Mouse (Mus musculus): Measurements from ENCODE around the gene Bcl2l15. TPM values are rescaled to one million over a fixed set of nuclear protein-coding genes. Genes with fewer than 3 reads are reported as not detected.

Gene Bcl2l15
- polyA plus RNA-seq, 1 experiment: not detected

DNA sequence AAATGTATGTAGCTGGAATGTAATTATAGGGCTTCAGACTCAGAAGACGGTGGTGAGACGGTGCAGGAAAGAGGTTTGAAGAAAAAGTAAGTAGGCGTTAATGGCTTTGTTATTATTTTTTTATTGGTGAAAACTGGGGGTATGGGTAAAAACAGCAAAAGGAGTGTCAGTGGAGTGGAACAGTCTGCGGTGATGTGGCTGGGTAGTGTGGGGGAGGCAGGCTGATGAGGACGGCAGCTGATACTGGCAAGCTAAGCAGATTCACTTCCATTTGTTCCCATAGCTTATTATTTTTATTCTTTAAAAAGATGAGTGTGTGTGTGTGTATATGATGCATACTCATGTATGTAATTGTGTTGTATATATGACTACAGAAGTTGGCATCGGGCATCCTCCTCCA is 19.1 kb downstream of the Bcl2l15 start:
- Histone ChIP-seq H3K4me1 (peaks cover 40% of the 10 kb centered on the region), H3K36me3 (replicated peaks; ENCODE audit: low read length) (peaks cover 2% of the 10 kb centered on the region), H3K4me3 (replicated peaks) (no peak overlapping the region), H3K27me3 (replicated peaks) (no peaks in the 10 kb centered on the region), H3K9me3 (no peaks in the 10 kb centered on the region)
- TF ChIP-seq FLI1 (IDR thresholded peaks at IDR 0.05; ENCODE audit: low read length) (no peak), GATA1 (IDR thresholded peaks at IDR 0.05; ENCODE audit: borderline replicate concordance, low read length) (no peak)

DNA sequence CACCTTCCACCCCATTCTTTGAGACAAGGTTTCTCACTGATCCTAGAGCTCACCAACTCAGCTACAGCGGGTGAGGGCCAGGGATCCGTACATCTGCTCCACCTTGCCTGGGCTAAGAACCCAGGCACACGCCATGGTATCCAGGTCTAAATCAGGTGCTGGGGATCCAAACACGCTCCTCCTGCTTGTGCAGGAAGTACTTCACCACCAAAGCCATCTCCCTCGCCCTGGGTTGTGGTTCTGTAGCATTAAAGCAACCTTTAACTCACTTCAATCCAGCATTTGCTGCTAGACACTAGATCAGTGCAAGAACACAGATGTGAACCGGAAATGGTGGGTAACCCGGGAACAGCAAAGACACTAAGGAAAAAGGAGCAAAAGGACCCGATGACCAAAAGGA is 19.5 kb downstream of the Bcl2l15 start:
- no peak overlapping the region for H3K4me3 ChIP-seq (replicated peaks)
- no peaks in the 10 kb centered on the region for H3K9me3 ChIP-seq
- no peaks in the 10 kb centered on the region for H3K27me3 ChIP-seq (replicated peaks)
- H3K4me1 ChIP-seq: peaks cover 40% of the 10 kb centered on the region
- no peaks in the 10 kb centered on the region for H3K36me3 ChIP-seq (replicated peaks; ENCODE audit: low read length)
- TF ChIP-seq FLI1 (IDR thresholded peaks at IDR 0.05; ENCODE audit: low read length) (no peak), GATA1 (IDR thresholded peaks at IDR 0.05; ENCODE audit: borderline replicate concordance, low read length) (no peak)

DNA sequence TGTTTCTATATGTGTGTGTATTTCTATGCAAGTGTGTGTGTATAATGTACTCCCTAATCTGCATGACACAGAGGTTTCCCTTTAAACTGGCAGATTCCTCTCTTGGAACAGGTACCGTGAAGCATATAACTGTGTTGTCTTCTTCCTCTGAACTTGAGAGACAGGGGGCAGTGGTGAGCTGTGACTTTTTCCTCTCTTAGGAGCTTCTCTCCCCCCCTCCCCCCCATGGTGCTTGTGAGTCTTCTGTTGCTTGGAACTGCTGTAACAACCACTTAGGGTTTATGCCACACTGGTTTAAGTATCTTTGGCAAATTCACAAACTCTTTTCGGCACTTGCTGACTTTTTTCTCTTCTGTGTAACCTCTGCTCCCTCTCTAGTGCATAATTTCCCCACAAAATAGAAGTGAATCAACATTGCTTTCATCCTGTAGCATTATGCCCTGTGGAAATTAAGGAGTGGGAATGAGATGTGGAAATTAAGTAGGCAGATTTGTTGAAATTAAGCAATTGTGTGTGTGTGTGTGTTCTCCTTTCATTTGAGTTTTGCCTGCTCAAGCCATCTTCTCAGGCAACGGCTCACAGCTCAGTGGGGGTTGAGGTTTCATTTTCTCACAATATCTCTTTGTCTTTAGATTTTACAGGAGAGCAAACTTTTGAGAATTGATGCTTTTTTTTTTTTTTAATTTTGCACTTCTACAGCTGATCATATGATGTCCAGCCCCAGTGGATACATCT is 20.3 kb downstream of the Bcl2l15 start:
- H3K9me3 ChIP-seq: no peaks in the 10 kb centered on the region
- no peaks in the 10 kb centered on the region for H3K27me3 ChIP-seq (replicated peaks)
- TF ChIP-seq GATA1 (IDR thresholded peaks at IDR 0.05; ENCODE audit: borderline replicate concordance, low read length) (no peak), FLI1 (IDR thresholded peaks at IDR 0.05; ENCODE audit: low read length) (no peak)
- peaks cover 46% of the 10 kb centered on the region for H3K4me1 ChIP-seq
- peak overlapping the region; percentile 4 for H3K4me3 ChIP-seq (replicated peaks)
- H3K36me3 ChIP-seq (replicated peaks; ENCODE audit: low read length): no peaks in the 10 kb centered on the region

DNA sequence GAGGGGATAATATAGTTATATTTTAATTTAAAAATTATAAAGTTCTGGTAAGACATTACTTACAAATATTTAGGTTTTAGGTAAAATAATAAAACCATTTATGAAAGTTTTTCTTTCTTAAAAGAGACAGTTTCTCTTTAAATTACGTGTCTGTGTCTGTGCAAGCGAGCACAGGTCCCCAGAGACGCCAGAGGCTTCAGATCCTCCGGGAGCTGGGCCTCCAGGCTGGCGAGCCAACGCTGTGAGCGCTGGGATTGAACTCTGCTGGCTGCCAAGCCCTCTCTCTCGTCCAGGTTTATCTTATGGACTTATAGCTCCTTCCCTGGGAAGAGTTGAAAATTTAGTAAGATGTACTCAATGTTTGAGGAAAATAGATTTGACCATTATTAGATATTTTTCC is 21.4 kb downstream of the Bcl2l15 start:
- TF ChIP-seq FLI1 (IDR thresholded peaks at IDR 0.05; ENCODE audit: low read length): no peak
- TF ChIP-seq GATA1 (IDR thresholded peaks at IDR 0.05; ENCODE audit: borderline replicate concordance, low read length): no peak
- Histone ChIP-seq H3K4me1 (peaks cover 55% of the 10 kb centered on the region), H3K27me3 (replicated peaks) (no peaks in the 10 kb centered on the region)

DNA sequence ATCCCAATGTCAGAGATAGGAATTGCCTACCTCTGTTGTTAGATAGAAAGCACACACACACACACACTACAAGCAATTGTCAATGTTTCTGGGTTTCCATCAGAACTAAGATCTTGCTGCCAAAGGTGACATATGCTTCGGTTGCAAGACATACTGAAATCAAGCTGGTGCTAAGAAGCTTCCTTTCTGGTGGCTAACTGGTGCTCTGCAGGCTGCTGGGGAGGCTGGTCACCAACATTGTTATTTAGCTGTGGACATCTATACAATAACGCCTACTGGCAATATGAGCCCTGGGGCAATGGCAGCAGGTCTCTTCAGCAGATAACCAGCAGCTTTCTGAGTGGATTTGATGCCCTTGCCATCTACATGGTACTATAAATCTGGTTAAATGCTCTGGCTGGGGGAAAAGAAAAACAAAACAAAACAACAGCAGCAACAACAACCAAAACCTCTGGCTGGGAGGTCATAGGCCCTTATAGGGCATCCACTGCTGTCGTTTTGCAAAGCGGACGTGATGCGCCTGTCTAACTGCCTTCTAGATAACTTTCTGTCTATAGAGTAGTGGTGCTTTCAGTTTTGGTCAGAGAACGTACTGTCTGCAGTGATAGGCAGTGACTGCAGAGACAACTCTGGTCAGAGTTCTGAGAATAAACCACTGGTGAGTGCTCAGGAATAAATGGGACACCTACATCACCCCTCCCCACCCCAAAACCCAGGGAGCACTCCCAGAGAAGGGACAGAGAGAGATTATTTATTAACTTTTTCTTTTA is 24.8 kb downstream of the Bcl2l15 start:
- Histone ChIP-seq H3K4me1 (peaks cover 73% of the 10 kb centered on the region), H3K4me3 (replicated peaks) (no peak overlapping the region), H3K9me3 (no peaks in the 10 kb centered on the region), H3K36me3 (replicated peaks; ENCODE audit: low read length) (no peaks in the 10 kb centered on the region), H3K27me3 (replicated peaks) (no peaks in the 10 kb centered on the region)
- TF ChIP-seq GATA1 (IDR thresholded peaks at IDR 0.05; ENCODE audit: borderline replicate concordance, low read length) (no peak), FLI1 (IDR thresholded peaks at IDR 0.05; ENCODE audit: low read length) (no peak)

More for the DNA sequence above, 21.4 kb downstream of the Bcl2l15 start:
- H3K4me3 ChIP-seq (replicated peaks): no peak overlapping the region
- no peaks in the 10 kb centered on the region for H3K9me3 ChIP-seq
- no peaks in the 10 kb centered on the region for H3K36me3 ChIP-seq (replicated peaks; ENCODE audit: low read length)

DNA sequence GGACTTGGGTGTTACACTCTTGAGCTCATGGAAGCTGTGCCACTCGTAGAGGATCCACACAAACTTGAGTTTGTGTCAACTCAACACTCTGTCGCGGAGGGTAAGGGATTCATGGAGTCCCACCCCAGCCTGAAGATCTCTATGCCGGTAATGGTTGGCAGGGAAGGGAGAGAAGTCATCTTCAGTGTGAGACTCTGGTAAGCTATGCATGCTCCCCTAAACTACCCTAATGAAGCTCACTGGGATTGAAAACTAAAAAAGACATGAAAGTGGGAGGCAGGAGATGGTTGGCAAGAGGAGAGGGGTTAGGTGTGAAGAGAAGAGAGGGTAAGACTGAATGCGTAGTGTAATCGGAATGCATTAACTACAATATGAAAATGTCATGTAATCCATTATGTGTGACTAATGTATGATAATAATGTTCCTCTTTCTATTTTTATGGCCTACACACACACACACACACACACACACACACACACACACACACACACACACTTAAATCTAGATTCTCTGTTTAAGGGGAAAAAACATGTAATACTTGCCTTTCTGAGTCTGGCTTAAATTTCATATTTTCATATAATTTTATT is 25.7 kb downstream of the Bcl2l15 start:
- Histone ChIP-seq H3K36me3 (replicated peaks; ENCODE audit: low read length) (peaks cover under 1% of the 10 kb centered on the region), H3K27me3 (replicated peaks) (no peaks in the 10 kb centered on the region), H3K4me3 (replicated peaks) (no peak overlapping the region), H3K9me3 (no peaks in the 10 kb centered on the region), H3K4me1 (peaks cover 72% of the 10 kb centered on the region)
- TF ChIP-seq FLI1 (IDR thresholded peaks at IDR 0.05; ENCODE audit: low read length) (no peak), GATA1 (IDR thresholded peaks at IDR 0.05; ENCODE audit: borderline replicate concordance, low read length) (no peak)

DNA sequence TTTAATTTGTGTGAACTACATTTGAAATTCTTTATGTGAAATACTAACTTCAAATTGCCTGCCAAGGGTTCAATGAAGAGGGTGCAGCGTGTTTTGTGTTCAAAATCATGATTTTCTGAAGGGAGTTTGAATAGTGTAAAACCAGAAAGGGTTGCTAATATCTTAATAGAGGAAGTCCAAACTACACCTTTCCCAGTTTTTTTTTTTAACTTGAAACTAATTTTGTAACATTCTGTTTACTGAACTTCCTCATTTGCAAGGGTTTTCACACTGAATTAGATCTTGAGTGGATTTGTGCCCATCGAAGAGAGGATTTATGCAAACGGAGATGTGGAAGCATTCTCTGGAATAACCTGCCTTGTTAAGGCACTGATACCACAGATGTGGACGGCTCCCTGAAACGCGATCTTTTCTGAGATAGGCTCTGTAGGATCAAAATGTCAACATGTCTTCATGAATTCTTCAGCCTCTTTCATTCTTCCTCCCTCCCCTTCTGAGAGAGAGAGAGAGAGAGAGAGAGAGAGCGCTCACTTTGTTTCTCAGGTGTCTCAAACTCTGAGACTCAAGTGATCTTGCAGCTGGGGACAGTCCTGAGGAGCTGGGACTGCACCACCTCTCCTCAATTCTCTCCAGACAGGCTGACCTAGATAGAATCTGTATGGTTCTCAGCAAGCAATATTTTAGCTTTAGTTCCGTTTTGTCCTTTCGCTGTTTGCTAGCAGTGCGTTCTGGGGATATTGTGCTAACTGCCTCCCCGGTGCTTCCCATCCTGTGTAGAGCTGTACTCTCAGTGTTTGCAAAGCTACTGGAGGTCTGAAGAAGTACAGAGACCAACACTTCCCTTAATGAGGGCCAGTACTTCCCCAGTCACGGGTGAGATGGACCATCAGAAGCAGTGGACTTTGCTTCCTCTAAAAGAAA is 26.7 kb downstream of the Bcl2l15 start, which contains the start of gene Ptpn22:
Gene Ptpn22, plus strand, starts transcription at position 915 of the 921 bp plus-strand sequence.
- Histone ChIP-seq H3K4me3 (replicated peaks) (peak within 1 kb of the TSS; percentile 90), H3K9me3 (no peaks in the 10 kb centered on the region), H3K27me3 (replicated peaks) (no peaks in the 10 kb centered on the region), H3K4me1 (peaks cover 73% of the 10 kb centered on the region), H3K36me3 (replicated peaks; ENCODE audit: low read length) (peaks cover 6% of the 10 kb centered on the region)
- TF ChIP-seq FLI1 (IDR thresholded peaks at IDR 0.05; ENCODE audit: low read length): no peak
- TF ChIP-seq GATA1 (IDR thresholded peaks at IDR 0.05; ENCODE audit: borderline replicate concordance, low read length): no peak

DNA sequence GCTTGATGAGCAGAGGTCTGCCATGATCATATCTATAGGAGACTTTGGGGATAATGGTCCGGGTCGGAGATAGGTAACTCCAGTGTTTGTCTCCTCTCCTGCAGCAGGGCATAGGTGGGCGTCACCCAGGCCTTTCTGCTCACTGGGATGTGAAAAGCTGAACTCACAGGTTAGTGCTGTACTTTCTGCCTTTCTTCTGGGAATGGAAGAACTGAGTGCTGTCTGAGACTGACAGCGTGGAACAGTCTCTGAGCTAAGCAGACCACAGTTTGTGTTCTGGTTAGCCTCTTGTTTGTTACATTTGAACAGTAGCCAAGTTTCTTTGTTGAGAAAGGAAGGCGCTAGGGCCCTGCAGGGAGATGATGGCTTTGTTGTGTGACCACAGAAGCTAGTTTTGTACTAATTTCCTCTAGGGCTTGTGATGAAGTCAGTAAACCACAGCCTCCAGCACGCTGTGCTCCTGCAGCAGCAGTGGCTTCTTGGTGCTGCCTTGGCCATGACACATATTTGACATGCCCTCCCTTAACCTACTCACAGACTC is 27.5 kb downstream of the Bcl2l15 start:
- Histone ChIP-seq H3K4me1 (peaks cover 75% of the 10 kb centered on the region), H3K36me3 (replicated peaks; ENCODE audit: low read length) (peaks cover 7% of the 10 kb centered on the region), H3K4me3 (replicated peaks) (peak overlapping the region; percentile 90), H3K27me3 (replicated peaks) (no peaks in the 10 kb centered on the region), H3K9me3 (no peaks in the 10 kb centered on the region)
- no peak for TF ChIP-seq FLI1 (IDR thresholded peaks at IDR 0.05; ENCODE audit: low read length)
- TF ChIP-seq GATA1 (IDR thresholded peaks at IDR 0.05; ENCODE audit: borderline replicate concordance, low read length): no peak

DNA sequence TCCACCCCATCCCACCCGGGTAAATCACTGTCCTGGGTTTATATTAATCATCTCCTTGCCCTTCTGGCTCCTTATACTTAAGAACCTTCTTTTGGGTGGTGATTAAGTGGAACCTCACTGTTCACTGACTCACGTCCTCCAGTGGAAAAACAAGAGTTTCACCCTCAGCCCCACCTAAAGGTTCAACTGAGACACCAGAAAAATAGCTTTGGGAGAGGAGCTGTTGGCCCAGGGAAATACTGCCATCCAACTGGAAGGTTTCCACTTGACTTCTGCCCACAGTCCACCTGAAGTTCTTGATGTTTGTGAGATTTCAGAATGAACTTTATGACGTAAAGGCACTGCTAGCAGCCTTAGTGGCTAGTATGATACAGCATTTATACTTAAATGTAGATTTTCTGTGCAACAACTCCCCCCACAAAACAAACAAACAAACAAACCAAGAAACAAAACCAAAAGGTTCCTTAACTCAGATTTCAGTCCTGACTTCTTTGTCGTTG is 30.4 kb downstream of the Bcl2l15 start:
- Histone ChIP-seq H3K9me3 (no peaks in the 10 kb centered on the region), H3K36me3 (replicated peaks; ENCODE audit: low read length) (peaks cover 20% of the 10 kb centered on the region), H3K27me3 (replicated peaks) (no peaks in the 10 kb centered on the region), H3K4me3 (replicated peaks) (no peak overlapping the region), H3K4me1 (peaks cover 68% of the 10 kb centered on the region)
- TF ChIP-seq FLI1 (IDR thresholded peaks at IDR 0.05; ENCODE audit: low read length) (no peak), GATA1 (IDR thresholded peaks at IDR 0.05; ENCODE audit: borderline replicate concordance, low read length) (no peak)

Data from megakaryocyte, embryonic 14.5 days (primary cell).